Mouse (Mus musculus): ENCODE results near the gene H2-T24. TPM values are rescaled to one million over a fixed set of nuclear protein-coding genes. Genes with fewer than 3 reads are reported as not detected.
"Not testable (repeated sequence)": the region's sequence is repeated elsewhere in the genome, so short reads cannot be mapped to it uniquely, and the experiment has no call there.

Gene H2-T24
- 3.2 and 4.0 TPM in 2 replicates for polyA plus RNA-seq (2016; fragmentation: Nextera tagmentation; extraction: Ambion mirVana)

GRCm38 (mm10) chr17:36020191-36021073 is at the start of gene H2-T24:
H2-T24 (minus strand) TSS chr17:36020560.
- Histone ChIP-seq H3K36me3 (peaks cover 3% of the 10 kb centered on the region; the same call in 1 of the 2 replicates), H3K4me1 (peaks cover 4% of the 10 kb centered on the region), H3K27me3 (ENCODE audit: low read depth, poor library complexity, severe bottlenecking) (no peaks in the 10 kb centered on the region), H3K27ac (no peak within 1 kb of the TSS), H3K4me3 (no peak within 1 kb of the TSS; the same call in 1 of the 2 replicates), H3K9me3 (replicated peaks) (no peaks in the 10 kb centered on the region)
- 41% methylated on average over 15 of the region's 15 CpGs for WGBS
- peak; percentile 38 for DNase-seq (ENCODE audit: low spot score)

DNA sequence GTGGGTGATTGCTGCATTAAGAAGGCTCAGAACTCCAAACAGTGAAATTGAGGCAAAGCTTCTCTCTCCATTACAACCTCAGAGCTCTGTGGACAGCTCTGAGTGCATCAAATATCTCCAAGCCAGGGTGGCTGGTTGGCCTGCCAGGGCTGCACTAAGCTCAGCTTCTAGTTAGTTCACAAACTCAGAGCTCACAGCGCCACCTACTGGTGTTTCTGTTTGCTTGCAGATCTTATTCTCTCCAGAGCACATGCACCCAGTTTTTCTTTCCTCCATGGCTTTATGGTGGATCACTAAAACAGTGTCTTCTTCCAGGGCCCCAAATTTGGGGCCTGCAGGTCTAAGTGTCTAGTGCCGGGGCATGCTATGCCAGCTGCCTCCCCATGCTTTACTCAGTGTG is 40.5 kb upstream of the H2-T24 start:
- Histone ChIP-seq H3K4me3 (no peak overlapping the region), H3K4me1 (no peaks in the 10 kb centered on the region), H3K27ac (no peak overlapping the region), H3K36me3 (no peaks in the 10 kb centered on the region), H3K27me3 (ENCODE audit: low read depth, poor library complexity, severe bottlenecking) (no peaks in the 10 kb centered on the region), H3K9me3 (replicated peaks) (no peaks in the 10 kb centered on the region)
- 25% methylated on average over 2 of the region's 2 CpGs for WGBS
- DNase-seq (ENCODE audit: low spot score): peak; percentile 71

GRCm38 (mm10) chr17:36058362-36058761 is 38.0 kb upstream of the H2-T24 start, which contains the start of gene Gm11127:
Gm11127 (minus strand) TSS chr17:36058371.
- H3K4me3 ChIP-seq; DNase-seq (ENCODE audit: low spot score); H3K27ac ChIP-seq; H3K9me3 ChIP-seq (replicated peaks); H3K27me3 ChIP-seq (ENCODE audit: low read depth, poor library complexity, severe bottlenecking); H3K4me1 ChIP-seq; H3K36me3 ChIP-seq: not testable (repeated sequence)
- 84% methylated on average over 1 of the region's 1 CpGs for WGBS

- DNase-seq (ENCODE audit: low spot score); H3K9me3 ChIP-seq (replicated peaks); H3K4me1 ChIP-seq; H3K4me3 ChIP-seq; H3K36me3 ChIP-seq; H3K27me3 ChIP-seq (ENCODE audit: low read depth, poor library complexity, severe bottlenecking); H3K27ac ChIP-seq: not testable (repeated sequence)
- WGBS: 91% methylated on average over 25 of the region's 25 CpGs
These were observed 37.6 kb upstream of the H2-T24 start for GRCm38 (mm10) chr17:36057927-36058326.

- peaks cover 28% of the 10 kb centered on the region for H3K27me3 ChIP-seq (ENCODE audit: low read depth, poor library complexity, severe bottlenecking)
- 88% methylated on average over 3 of the region's 3 CpGs for WGBS
- no peaks in the 10 kb centered on the region for H3K36me3 ChIP-seq
- 0 out of 2 replicates have a peak, but pooled peaks cover 6% of the 10 kb centered on the region for H3K4me1 ChIP-seq
- DNase-seq (ENCODE audit: low spot score): no peak
- no peaks in the 10 kb centered on the region for H3K9me3 ChIP-seq (replicated peaks)
- H3K4me3 ChIP-seq: peak overlapping the region; percentile 48; the same call in 1 of the 2 replicates
- no peak overlapping the region for H3K27ac ChIP-seq
These were observed 22.9 kb upstream of the H2-T24 start for GRCm38 (mm10) chr17:36043286-36043685.

GRCm38 (mm10) chr17:36042610-36043169 is 22.3 kb upstream of the H2-T24 start, which contains the start of the genes H2-T22 and Gm6034:
H2-T22 (minus strand) TSS chr17:36042747.
Gm6034 (plus strand) TSS chr17:36042961.
- H3K4me3 ChIP-seq: peak within 1 kb of the TSS; percentile 48
- H3K9me3 ChIP-seq (replicated peaks); H3K36me3 ChIP-seq; H3K27ac ChIP-seq; H3K4me1 ChIP-seq: not testable (repeated sequence)
- peak; percentile 58 for DNase-seq (ENCODE audit: low spot score)
- H3K27me3 ChIP-seq (ENCODE audit: low read depth, poor library complexity, severe bottlenecking): peaks cover 28% of the 10 kb centered on the region
- WGBS: 2% methylated on average over 12 of the region's 12 CpGs

DNA sequence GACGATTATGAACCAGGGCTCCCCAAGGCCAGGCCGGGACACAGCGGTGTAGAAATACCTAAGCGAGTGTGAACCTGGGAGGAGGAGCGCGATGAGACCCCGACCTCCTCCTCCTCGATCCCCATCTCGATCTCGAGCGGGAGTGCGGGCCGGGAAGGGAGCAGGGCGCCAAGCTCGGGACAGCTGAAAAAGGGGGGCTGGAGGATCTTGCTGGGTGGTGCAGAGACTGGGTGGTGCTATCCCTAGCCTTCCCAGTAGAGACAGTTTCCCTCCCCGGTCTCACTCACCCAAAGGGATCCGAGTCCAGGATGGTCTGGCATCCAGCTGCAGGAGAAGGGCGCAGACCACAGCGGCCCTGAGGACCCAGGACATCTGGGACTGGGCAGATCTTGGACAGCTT is 21.7 kb upstream of the H2-T24 start:
- WGBS: 2% methylated on average over 19 of the region's 19 CpGs
- not testable (repeated sequence) for H3K27ac ChIP-seq; H3K4me1 ChIP-seq; H3K9me3 ChIP-seq (replicated peaks); H3K36me3 ChIP-seq; DNase-seq (ENCODE audit: low spot score)
- Histone ChIP-seq H3K4me3 (peak overlapping the region; percentile 48), H3K27me3 (ENCODE audit: low read depth, poor library complexity, severe bottlenecking) (peaks cover 28% of the 10 kb centered on the region)

- not testable (repeated sequence) for H3K4me1 ChIP-seq; DNase-seq (ENCODE audit: low spot score); H3K27ac ChIP-seq; H3K36me3 ChIP-seq; H3K4me3 ChIP-seq; H3K9me3 ChIP-seq (replicated peaks)
- H3K27me3 ChIP-seq (ENCODE audit: low read depth, poor library complexity, severe bottlenecking): peaks cover 28% of the 10 kb centered on the region
- WGBS: 82% methylated on average over 2 of the region's 2 CpGs
These were observed 20.2 kb upstream of the H2-T24 start for GRCm38 (mm10) chr17:36040604-36041003.

- not testable (repeated sequence) for DNase-seq (ENCODE audit: low spot score); H3K27ac ChIP-seq; H3K36me3 ChIP-seq; H3K4me3 ChIP-seq; H3K4me1 ChIP-seq; H3K9me3 ChIP-seq (replicated peaks)
- 85% methylated on average over 13 of the region's 13 CpGs for WGBS
- peaks cover 29% of the 10 kb centered on the region for H3K27me3 ChIP-seq (ENCODE audit: low read depth, poor library complexity, severe bottlenecking)
These were observed 15.8 kb upstream of the H2-T24 start for GRCm38 (mm10) chr17:36036126-36036525.

DNA sequence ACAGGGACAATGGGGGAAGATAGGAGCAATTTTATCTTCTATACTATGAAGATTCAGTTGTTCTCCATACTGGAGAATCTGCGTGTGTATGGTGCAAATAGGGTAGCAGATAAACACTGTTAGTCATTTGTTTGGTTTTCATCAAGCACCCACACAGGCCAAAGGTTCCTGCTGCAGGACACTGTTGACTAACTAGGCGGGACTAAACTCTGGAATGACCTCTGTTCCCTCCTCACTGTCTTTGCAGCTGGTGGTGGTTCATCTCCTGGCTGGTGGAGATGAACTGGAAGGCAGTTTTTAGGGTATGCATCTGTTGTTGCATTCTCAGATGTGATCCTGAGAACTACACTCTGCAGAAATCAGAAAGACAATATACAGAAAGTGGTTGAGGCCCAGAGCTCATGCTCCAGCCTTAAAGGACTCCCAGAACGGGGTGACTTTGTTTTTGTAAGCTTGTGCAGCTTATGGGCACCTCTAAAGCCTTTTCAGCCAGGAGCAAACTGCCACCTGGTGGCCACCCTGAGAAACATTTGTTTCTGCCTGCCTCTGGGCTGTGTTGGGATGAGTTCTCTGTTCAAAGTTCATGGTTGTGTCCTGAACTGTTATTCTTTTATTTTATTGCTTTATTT is 14.8 kb upstream of the H2-T24 start:
- DNase-seq (ENCODE audit: low spot score); H3K27ac ChIP-seq; H3K9me3 ChIP-seq (replicated peaks); H3K4me1 ChIP-seq; H3K36me3 ChIP-seq; H3K4me3 ChIP-seq: not testable (repeated sequence)
- H3K27me3 ChIP-seq (ENCODE audit: low read depth, poor library complexity, severe bottlenecking): peaks cover 31% of the 10 kb centered on the region
- 46% methylated on average over 3 of the region's 3 CpGs for WGBS

DNA sequence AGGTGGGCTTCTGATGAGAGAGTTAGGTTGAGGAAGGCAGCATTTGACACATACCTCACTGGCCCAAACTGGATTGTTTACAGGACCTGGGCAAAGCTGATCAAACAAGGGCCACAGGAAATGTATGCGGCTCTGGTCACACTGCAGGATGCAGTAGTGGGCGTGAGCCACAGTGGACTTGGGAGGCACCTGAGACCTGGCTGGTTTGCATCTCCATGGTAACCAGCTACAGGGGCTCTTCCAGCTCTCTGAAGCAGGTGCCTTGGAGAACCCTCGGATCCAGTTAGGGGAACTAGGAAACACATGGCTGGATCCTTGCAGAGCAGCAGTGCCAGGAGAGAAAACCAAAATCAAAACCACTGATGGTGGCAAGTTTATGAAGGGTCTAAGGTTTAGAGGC is 14.2 kb upstream of the H2-T24 start:
- H3K4me1 ChIP-seq; H3K9me3 ChIP-seq (replicated peaks); H3K36me3 ChIP-seq; H3K27ac ChIP-seq; DNase-seq (ENCODE audit: low spot score); H3K4me3 ChIP-seq: not testable (repeated sequence)
- WGBS: 51% methylated on average over 3 of the region's 3 CpGs
- H3K27me3 ChIP-seq (ENCODE audit: low read depth, poor library complexity, severe bottlenecking): peaks cover 28% of the 10 kb centered on the region

DNA sequence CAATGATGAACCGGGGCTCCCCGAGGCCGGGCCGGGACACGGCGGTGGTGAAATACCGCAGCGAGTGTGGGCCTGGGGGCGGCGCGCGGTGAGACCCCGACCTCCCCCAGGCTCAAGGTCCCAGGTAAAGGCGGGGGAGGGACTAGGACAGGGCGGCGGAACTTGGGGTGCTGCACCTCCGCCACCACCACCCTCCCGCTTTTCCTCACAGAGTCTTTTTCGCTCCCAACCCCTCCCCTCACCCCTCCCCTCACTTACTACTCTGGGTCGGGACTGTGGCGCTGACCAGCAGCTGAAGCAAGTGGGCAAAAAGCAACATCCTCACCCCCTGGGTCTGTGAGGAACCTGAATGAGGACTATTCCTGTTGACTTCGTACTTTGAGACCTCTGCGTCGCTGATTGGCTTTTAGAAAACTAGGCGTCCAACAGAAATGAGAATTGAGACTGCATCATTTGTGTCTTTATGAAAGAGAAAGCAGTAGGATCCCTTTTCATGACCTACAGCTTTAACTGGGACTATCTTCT is 12.1 kb upstream of the H2-T24 start, which contains the start of gene H2-T23:
Gene H2-T23, minus strand, starts transcription at position 505 of the 525 bp plus-strand sequence.
- H3K36me3 ChIP-seq; H3K9me3 ChIP-seq (replicated peaks); H3K4me1 ChIP-seq; H3K27ac ChIP-seq: not testable (repeated sequence)
- Histone ChIP-seq H3K4me3 (peak within 1 kb of the TSS; percentile 52), H3K27me3 (ENCODE audit: low read depth, poor library complexity, severe bottlenecking) (peaks cover 28% of the 10 kb centered on the region)
- WGBS: 1% methylated on average over 25 of the region's 25 CpGs
- peak; percentile 52 for DNase-seq (ENCODE audit: low spot score)
